Mouse (Mus musculus) limb, embryonic 14.5 days (tissue): ENCODE measurements around the gene Acoxl. TPM values are rescaled to one million over a fixed set of nuclear protein-coding genes. Genes with fewer than 3 reads are reported as not detected.

Experiments used
- ATAC-seq: fragments of 200-750 bp; cut with Nextera tagmentation; 2 replicates; pipeline ENCODE4 v1.8.0; 2017; ENCODE audit warnings: low read depth, moderate number of reproducible peaks, moderate TSS enrichment; ENCODE audit not compliant: low FRiP score
- DNase-seq: peaks from one replicate; pipeline ENCODE4 v3.0.0-alpha.2; 2015; ENCODE audit warnings: low spot score
- H3K27ac ChIP-seq: fragments of 300-500 bp; sonication (generic); replicated peaks from 2 replicates; pipeline ENCODE4 v1.5.1; 2014; ENCODE audit warnings: low read depth, mild to moderate bottlenecking, low read length, moderate library complexity, mixed read lengths
- H3K27me3 ChIP-seq: fragments of 300-500 bp; sonication (generic); 2 replicates; pipeline ENCODE4 v1.6.1; 2014; ENCODE audit warnings: low read length, mixed read lengths; ENCODE audit not compliant: control insufficient read depth, insufficient read depth
- H3K36me3 ChIP-seq: fragments of 300-500 bp; sonication (generic); 2 replicates; pipeline ENCODE4 v1.6.1; 2014; ENCODE audit warnings: mild to moderate bottlenecking, low read length, moderate library complexity, mixed read lengths; ENCODE audit not compliant: control insufficient read depth, insufficient read depth
- H3K4me1 ChIP-seq: fragments of 300-500 bp; sonication (generic); 2 replicates; pipeline ENCODE4 v1.6.1; 2014; ENCODE audit warnings: antibody characterized with exemption, low read length, mixed read lengths; ENCODE audit not compliant: control insufficient read depth, insufficient read depth
- H3K4me2 ChIP-seq: fragments of 300-500 bp; sonication (generic); replicated peaks from 2 replicates; pipeline ENCODE4 v1.6.1; 2014; ENCODE audit warnings: low read depth, mild to moderate bottlenecking, low read length, moderate library complexity; ENCODE audit not compliant: severe bottlenecking
- H3K4me3 ChIP-seq: fragments of 300-500 bp; sonication (generic); replicated peaks from 2 replicates; pipeline ENCODE4 v1.5.1; 2014; ENCODE audit warnings: low read length
- H3K9ac ChIP-seq: fragments of 300-500 bp; sonication (generic); 2 replicates; pipeline ENCODE4 v1.6.1; 2014; ENCODE audit warnings: mild to moderate bottlenecking, low read depth, low read length, moderate library complexity; ENCODE audit not compliant: severe bottlenecking
- H3K9me3 ChIP-seq: fragments of 300-500 bp; sonication (generic); 2 replicates; pipeline ENCODE4 v1.6.1; 2016; ENCODE audit warnings: low read length; ENCODE audit not compliant: control insufficient read depth
- POLR2A ChIP-seq: fragments of 200-500 bp; IDR thresholded peaks from 2 replicates; pipeline ENCODE4 v1.8.0; 2012; ENCODE audit warnings: inconsistent platforms, mild to moderate bottlenecking, moderate library complexity, borderline replicate concordance; ENCODE audit not compliant: insufficient read depth, insufficient read length; ENCODE audit errors: extremely low read depth
- WGBS: fragments of 180-500 bp; shearing (Covaris S2); extraction: QIAGEN DNeasy Blood & Tissue Kit; methylation state at CpG from one replicate; pipeline ENCODE4 v1.1.7; 2014; 5-methylcytosine and 5-hydroxymethylcytosine counted together
- polyA plus RNA-seq, 2 experiments: library from polyadenylated mRNA; depleted of rRNA in 1 of 2; stranded (reverse) in 1 of 2; unstranded in 1 of 2; fragments of >200 nt; fragmentation: Nextera tagmentation in 1 of 2; extraction: Ambion mirVana in 1 of 2; gene quantifications; 2 replicates each; pipeline versions ENCODE4 v1.2.1 to v1.2.3; 2012 to 2014

Acoxl gene
- polyA plus RNA-seq, 2 experiments = 0.13 TPM; not detected in 1

DNA sequence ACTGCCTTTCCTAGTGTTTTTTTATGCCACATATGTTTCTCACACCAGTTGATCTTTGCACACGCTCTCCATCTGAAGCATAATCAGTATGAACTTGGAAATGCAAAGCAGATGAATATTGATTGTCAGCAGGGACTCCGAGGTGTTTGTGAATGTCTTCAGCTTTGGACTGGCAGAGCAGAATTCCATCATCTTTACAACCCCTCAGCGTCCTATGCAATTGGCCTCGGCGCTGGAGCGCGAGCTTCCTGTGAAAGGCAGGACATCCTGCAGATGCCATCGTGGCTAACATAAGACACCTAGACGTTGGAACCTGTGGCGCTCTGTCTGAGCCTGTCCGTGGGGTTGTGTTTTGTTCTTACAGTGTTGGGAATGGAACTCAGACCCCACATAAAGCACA is 292.8 kb downstream of the Acoxl start:
- Histone ChIP-seq H3K4me1 (peaks cover 21% of the 10 kb centered on the region), H3K27ac (no peak overlapping the region), H3K36me3 (peaks cover 41% of the 10 kb centered on the region), H3K4me2 (no peak overlapping the region), H3K9me3 (no peaks in the 10 kb centered on the region), H3K27me3 (no peaks in the 10 kb centered on the region), H3K9ac (no peak overlapping the region), H3K4me3 (no peak overlapping the region)
- ATAC-seq (no peak), DNase-seq (no peak)
- WGBS = 75% methylated on average over 11 of the region's 11 CpGs
- no peak for TF ChIP-seq POLR2A

DNA sequence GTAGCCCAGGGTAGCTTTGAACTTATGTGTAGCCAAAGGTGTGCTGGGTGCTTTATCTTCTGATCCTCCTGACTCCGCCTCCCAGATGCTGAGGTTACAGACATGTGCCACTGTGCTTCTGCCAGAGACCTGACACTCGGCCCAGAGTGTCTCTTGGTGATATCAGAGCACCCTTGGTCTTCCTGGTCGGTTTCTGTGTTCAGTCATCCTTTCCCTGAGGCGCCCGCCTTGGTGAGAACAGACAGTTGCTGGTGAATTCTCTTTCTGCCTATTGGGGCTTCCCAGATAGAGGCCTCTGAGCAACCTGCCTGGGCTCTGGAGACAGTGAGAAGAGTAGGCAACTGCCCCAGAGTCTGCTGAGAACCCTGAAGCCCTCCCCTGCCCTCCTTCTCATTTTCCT is 294.0 kb downstream of the Acoxl start:
- H3K27me3 ChIP-seq = no peaks in the 10 kb centered on the region
- H3K9me3 ChIP-seq = no peaks in the 10 kb centered on the region
- H3K27ac ChIP-seq = no peak overlapping the region
- 87% methylated on average over 5 of the region's 5 CpGs for WGBS
- peaks cover 27% of the 10 kb centered on the region for H3K4me1 ChIP-seq
- peaks cover 50% of the 10 kb centered on the region for H3K36me3 ChIP-seq
- no peak for TF ChIP-seq POLR2A
- H3K4me3 ChIP-seq = no peak overlapping the region
- no peak overlapping the region for H3K9ac ChIP-seq
- H3K4me2 ChIP-seq = no peak overlapping the region
- no peak for ATAC-seq
- DNase-seq = no peak

DNA sequence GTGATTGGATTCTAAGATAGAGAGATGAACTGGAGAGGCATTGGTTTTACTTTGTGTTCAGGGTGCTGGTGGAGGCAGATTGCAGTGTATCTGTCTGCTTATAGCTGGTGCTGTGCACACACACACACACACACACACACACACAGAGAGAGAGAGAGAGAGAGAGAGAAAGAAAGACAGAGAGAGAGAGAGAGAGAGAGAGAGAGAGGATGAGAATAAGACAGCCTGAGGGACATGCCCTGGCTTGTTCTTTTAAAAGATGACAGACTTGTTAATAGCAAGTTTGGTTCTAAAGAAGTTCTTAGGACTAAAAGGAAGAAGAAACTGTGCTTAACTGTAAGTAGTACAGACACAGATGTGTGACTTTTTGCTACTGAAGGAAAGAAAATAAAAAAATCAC is 295.2 kb downstream of the Acoxl start:
- no peak for DNase-seq
- H3K4me2 ChIP-seq = no peak overlapping the region
- no peak for ATAC-seq
- H3K27ac ChIP-seq = no peak overlapping the region
- H3K27me3 ChIP-seq = no peaks in the 10 kb centered on the region
- H3K36me3 ChIP-seq = peaks cover 51% of the 10 kb centered on the region
- H3K9me3 ChIP-seq = no peaks in the 10 kb centered on the region
- TF ChIP-seq POLR2A = no peak
- peaks cover 34% of the 10 kb centered on the region for H3K4me1 ChIP-seq
- H3K4me3 ChIP-seq = no peak overlapping the region
- no peak overlapping the region for H3K9ac ChIP-seq

DNA sequence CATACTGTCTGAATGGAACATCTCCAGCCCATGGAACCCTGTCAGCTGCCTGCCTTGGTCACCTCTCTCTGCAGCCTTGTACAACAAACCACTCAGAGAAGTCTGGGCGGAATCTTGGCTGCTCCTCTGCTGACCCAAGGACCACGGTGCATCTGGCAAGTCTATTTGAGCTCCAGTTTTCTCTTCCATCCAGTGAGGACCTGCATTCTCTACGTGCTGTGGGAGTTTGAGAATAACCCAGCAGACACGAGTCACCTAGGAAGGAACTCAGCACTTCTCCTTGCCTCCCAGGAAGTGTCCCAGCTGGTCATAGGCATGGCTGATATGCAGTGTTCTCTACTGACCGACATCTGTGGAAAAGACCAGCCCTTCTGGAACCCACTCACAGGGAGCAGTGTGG is 295.8 kb downstream of the Acoxl start:
- peaks cover 36% of the 10 kb centered on the region for H3K4me1 ChIP-seq
- TF ChIP-seq POLR2A = no peak
- H3K36me3 ChIP-seq = peaks cover 53% of the 10 kb centered on the region

GRCm38 (mm10) chr2:128134948-128135347 is 296.3 kb downstream of the Acoxl start:
- Histone ChIP-seq H3K9ac (no peak overlapping the region), H3K4me3 (no peak overlapping the region), H3K4me2 (no peak overlapping the region), H3K9me3 (no peaks in the 10 kb centered on the region), H3K36me3 (peaks cover 49% of the 10 kb centered on the region), H3K27ac (no peak overlapping the region), H3K27me3 (no peaks in the 10 kb centered on the region), H3K4me1 (peaks cover 37% of the 10 kb centered on the region)
- DNase-seq (no peak), ATAC-seq (no peak)
- 62% methylated on average over 8 of the region's 8 CpGs for WGBS
- TF ChIP-seq POLR2A = no peak

More for the DNA sequence above, 295.8 kb downstream of the Acoxl start:
- Histone ChIP-seq H3K27ac (no peak overlapping the region), H3K9me3 (no peaks in the 10 kb centered on the region), H3K27me3 (no peaks in the 10 kb centered on the region), H3K4me3 (no peak overlapping the region), H3K4me2 (no peak overlapping the region), H3K9ac (no peak overlapping the region)
- 76% methylated on average over 5 of the region's 5 CpGs for WGBS
- DNase-seq (no peak), ATAC-seq (no peak)
